Mouse (Mus musculus) forebrain, embryonic 11.5 days (tissue): ENCODE data around the gene Itga7. TPM values are rescaled to one million over a fixed set of nuclear protein-coding genes. Genes with fewer than 3 reads are reported as not detected.

Experiments
- ATAC-seq: fragments of 200-750 bp; cut with Nextera tagmentation; replicated peaks from 2 replicates; pipeline ENCODE4 v1.8.0; 2017; ENCODE audit warnings: moderate TSS enrichment; ENCODE audit not compliant: low FRiP score
- DNase-seq: peaks from one replicate; pipeline ENCODE4 v3.0.0-alpha.2; 2017; ENCODE audit warnings: low spot score
- H3K27ac ChIP-seq: fragments of 300-500 bp; sonication (generic); 2 replicates; pipeline ENCODE4 v1.5.1; 2014; ENCODE audit warnings: low read depth, low read length
- H3K27me3 ChIP-seq: fragments of 300-500 bp; sonication (generic); 2 replicates; pipeline ENCODE4 v1.6.1; 2014; ENCODE audit warnings: mild to moderate bottlenecking, low read length, mixed read lengths; ENCODE audit not compliant: control insufficient read depth, insufficient read depth
- H3K36me3 ChIP-seq: fragments of 300-500 bp; sonication (generic); 2 replicates; pipeline ENCODE4 v1.6.1; 2014; ENCODE audit warnings: mild to moderate bottlenecking, low read length, moderate library complexity, mixed read lengths; ENCODE audit not compliant: control insufficient read depth, insufficient read depth
- H3K4me1 ChIP-seq: fragments of 300-500 bp; sonication (generic); replicated peaks from 2 replicates; pipeline ENCODE4 v1.6.1; 2014; ENCODE audit warnings: low read length, mixed read lengths; ENCODE audit not compliant: control insufficient read depth, insufficient read depth
- H3K4me2 ChIP-seq: fragments of 300-500 bp; sonication (generic); 2 replicates; pipeline ENCODE4 v1.6.1; 2014; ENCODE audit warnings: low read depth, mild to moderate bottlenecking, low read length, moderate library complexity, mixed read lengths; ENCODE audit not compliant: severe bottlenecking
- H3K4me3 ChIP-seq: fragments of 300-500 bp; sonication (generic); 2 replicates; pipeline ENCODE4 v1.5.1; 2014; ENCODE audit warnings: low read depth, low read length
- H3K9ac ChIP-seq: fragments of 300-500 bp; sonication (generic); 2 replicates; pipeline ENCODE4 v1.6.1; 2014; ENCODE audit warnings: low read length
- H3K9me3 ChIP-seq: fragments of 300-500 bp; sonication (generic); 2 replicates; pipeline ENCODE4 v1.6.1; 2016; ENCODE audit warnings: low read length, mixed read lengths; ENCODE audit not compliant: control insufficient read depth
- WGBS: fragments of 180-500 bp; shearing (Covaris S2); extraction: QIAGEN DNeasy Blood & Tissue Kit; methylation state at CpG from one replicate; pipeline ENCODE4 v1.1.7; 2014; 5-methylcytosine and 5-hydroxymethylcytosine counted together
- polyA plus RNA-seq: library from polyadenylated mRNA; unstranded; fragments of >200 nt; fragmentation: Nextera tagmentation; extraction: Ambion mirVana; gene quantifications from 2 replicates; pipeline ENCODE4 v1.2.1, GENCODE M21; 2014

Gene Itga7
- polyA plus RNA-seq: 0.65 and 0.69 TPM in 2 replicates

DNA sequence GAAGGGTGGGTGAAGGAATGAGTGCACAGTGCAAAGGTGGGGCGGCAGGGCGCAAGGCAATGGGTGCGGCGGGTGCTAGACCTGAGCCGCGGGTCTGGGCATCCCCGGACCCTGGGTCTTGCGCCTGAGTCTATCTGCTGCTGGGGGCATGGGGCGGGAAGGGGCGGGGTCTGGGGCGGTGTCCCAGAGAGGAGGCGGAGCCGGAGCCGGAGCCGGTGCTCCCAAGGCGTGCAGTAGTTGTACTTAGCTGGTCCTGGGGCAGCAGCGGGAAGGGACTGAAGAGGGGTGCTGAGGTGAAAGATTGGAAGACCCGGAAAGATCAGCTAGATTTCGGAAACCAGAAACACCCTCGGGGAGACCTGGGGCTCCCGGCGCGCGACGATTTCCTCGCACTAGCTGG, at the start of gene Itga7:
Gene Itga7, plus strand, starts transcription at position 245 of the 400 bp plus-strand sequence.
- ATAC-seq (peak; percentile 89), DNase-seq (peak; percentile 82)
- H3K27me3 ChIP-seq: peaks cover 31% of the 10 kb centered on the region
- no peaks in the 10 kb centered on the region for H3K36me3 ChIP-seq
- WGBS: 0% methylated on average over 26 of the region's 26 CpGs
- H3K4me1 ChIP-seq: no peaks in the 10 kb centered on the region
- H3K27ac ChIP-seq: no peak within 1 kb of the TSS
- H3K4me3 ChIP-seq: peak within 1 kb of the TSS; percentile 40
- H3K4me2 ChIP-seq: peak within 1 kb of the TSS; percentile 83
- peak within 1 kb of the TSS; percentile 48; the same call in 1 of the 2 replicates for H3K9ac ChIP-seq
- H3K9me3 ChIP-seq: no peaks in the 10 kb centered on the region

DNA sequence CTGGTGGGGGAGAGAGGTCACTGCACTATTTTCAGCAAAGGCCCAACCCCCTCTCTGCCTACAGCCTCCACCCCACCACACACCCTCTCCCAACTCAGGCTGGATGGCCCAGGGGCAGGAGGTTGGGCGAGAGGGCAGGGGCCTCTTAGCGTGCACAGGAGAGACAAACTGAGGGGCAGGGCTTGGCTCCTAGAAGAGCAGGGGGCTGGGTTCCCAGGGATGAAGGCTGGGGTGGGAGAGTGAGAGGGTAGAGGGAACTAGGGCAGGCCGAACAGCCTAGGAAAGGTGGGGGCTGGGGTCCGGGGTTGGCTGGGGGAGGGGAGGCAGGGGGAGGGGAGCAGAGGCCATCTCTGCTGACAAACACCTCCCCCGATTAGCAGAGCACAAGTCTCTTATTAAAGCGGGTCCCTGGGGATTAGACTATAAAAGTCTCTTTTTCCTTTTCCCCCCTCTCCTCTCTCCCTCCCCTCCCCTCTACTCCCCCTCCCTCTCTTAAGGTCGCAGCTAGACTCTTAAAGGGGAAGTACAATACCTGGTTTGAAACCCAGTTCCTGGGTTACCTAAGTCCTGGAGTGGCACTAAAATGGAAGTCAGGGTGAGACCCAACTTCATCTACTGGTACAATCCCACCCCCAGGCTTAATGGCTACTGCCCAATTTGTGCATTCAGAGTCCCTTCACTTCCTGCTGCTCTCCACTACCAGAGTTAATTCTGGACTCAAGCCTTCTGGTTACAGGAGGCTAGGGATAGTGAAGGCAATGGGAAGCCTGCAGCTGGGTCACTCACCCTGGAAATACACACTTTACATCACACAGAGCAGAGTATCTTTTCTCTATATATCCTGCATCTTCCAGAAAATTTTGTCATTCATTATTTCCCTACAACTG, 44.4 kb upstream of the Itga7 start:
- WGBS: 0% methylated on average over 7 of the region's 7 CpGs
- H3K4me1 ChIP-seq: peaks cover 15% of the 10 kb centered on the region
- H3K27ac ChIP-seq: peak overlapping the region; percentile 84
- H3K4me2 ChIP-seq: peak overlapping the region; percentile 87
- peak overlapping the region; percentile 60 for H3K9ac ChIP-seq
- H3K4me3 ChIP-seq: peak overlapping the region; percentile 79
- DNase-seq (peak; percentile 85), ATAC-seq (peak; percentile 68)
- no peaks in the 10 kb centered on the region; the same call in 1 of the 2 replicates for H3K36me3 ChIP-seq
- no peaks in the 10 kb centered on the region for H3K9me3 ChIP-seq
- no peaks in the 10 kb centered on the region for H3K27me3 ChIP-seq

DNA sequence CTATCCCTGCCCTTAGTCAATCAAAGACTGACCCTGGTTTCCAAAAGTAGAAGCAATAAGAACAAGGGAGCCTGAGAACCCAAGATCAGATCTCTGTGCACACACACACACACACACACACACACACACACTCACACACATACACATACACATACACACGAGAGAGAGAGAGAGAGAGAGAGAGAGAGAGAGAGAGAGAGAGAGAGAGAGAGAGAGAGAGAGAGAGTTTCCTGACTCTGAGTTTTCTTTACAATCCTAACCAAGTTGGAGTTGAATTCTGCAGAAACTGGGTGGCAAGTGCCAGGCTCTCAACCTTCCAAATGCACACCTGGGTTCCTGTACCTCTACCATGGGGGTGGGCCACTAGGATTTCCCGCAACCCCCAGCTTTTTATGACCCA, 43.8 kb upstream of the Itga7 start:
- no peaks in the 10 kb centered on the region for H3K9me3 ChIP-seq
- peak overlapping the region; percentile 87 for H3K4me2 ChIP-seq
- ATAC-seq: no peak
- peak overlapping the region; percentile 84 for H3K27ac ChIP-seq
- H3K27me3 ChIP-seq: no peaks in the 10 kb centered on the region; the same call in 1 of the 2 replicates
- DNase-seq: no peak
- peaks cover 15% of the 10 kb centered on the region for H3K4me1 ChIP-seq
- peak overlapping the region; percentile 79 for H3K4me3 ChIP-seq
- no peaks in the 10 kb centered on the region; the same call in 1 of the 2 replicates for H3K36me3 ChIP-seq
- WGBS: 4% methylated on average over 2 of the region's 2 CpGs
- peak overlapping the region; percentile 89 for H3K9ac ChIP-seq

DNA sequence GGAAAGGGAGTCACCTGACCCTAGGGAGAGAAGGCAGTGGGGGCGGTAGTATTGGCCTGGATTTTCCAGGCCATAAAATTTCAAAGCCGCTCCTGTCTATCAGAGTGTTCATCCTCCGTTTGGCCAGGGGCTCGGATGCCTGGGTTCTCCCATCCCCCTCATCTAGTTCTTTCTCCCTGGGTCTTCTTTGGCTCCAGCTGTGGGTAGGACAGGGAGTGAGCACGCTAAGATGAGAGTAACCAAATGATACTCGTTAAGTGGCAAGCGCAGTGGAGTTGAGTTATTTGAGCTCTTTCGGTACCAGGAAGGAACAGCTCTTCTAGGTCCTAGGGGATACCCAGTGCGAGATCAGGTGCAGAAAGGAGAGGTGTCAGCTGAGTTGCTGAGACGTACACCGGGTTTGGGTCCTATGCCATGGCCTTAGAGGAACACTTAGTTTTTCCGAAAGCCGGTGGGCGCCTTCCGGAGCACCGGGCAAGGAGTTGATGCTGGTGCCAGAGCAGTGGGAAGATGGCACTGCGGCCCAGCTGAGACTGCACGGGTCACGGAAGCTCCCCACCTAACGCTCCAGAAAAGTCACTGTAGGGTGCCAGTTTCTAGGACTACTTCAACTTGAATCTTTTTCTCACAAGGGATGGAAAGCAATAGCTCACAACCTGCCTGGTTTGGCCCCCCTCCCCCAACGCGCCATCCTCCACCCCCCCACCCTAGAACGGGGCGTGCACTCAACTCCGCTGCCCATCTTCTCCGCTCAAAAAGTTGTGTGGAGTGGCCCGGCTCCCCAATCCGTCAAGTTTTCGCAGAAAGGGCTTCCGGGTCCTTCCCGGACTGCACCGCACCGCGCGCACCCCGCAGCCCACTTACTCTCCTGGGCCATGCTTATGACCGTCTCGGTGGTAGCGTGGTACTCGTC, 43.0 kb upstream of the Itga7 start:
- H3K4me3 ChIP-seq: peak overlapping the region; percentile 79
- H3K9me3 ChIP-seq: no peaks in the 10 kb centered on the region
- peak overlapping the region; percentile 87 for H3K4me2 ChIP-seq
- ATAC-seq: no peak
- H3K27ac ChIP-seq: peak overlapping the region; percentile 84
- no peaks in the 10 kb centered on the region; the same call in 1 of the 2 replicates for H3K36me3 ChIP-seq
- DNase-seq: no peak
- 1% methylated on average over 40 of the region's 40 CpGs for WGBS
- H3K9ac ChIP-seq: peak overlapping the region; percentile 89
- no peaks in the 10 kb centered on the region; the same call in 1 of the 2 replicates for H3K27me3 ChIP-seq
- peaks cover 15% of the 10 kb centered on the region for H3K4me1 ChIP-seq

DNA sequence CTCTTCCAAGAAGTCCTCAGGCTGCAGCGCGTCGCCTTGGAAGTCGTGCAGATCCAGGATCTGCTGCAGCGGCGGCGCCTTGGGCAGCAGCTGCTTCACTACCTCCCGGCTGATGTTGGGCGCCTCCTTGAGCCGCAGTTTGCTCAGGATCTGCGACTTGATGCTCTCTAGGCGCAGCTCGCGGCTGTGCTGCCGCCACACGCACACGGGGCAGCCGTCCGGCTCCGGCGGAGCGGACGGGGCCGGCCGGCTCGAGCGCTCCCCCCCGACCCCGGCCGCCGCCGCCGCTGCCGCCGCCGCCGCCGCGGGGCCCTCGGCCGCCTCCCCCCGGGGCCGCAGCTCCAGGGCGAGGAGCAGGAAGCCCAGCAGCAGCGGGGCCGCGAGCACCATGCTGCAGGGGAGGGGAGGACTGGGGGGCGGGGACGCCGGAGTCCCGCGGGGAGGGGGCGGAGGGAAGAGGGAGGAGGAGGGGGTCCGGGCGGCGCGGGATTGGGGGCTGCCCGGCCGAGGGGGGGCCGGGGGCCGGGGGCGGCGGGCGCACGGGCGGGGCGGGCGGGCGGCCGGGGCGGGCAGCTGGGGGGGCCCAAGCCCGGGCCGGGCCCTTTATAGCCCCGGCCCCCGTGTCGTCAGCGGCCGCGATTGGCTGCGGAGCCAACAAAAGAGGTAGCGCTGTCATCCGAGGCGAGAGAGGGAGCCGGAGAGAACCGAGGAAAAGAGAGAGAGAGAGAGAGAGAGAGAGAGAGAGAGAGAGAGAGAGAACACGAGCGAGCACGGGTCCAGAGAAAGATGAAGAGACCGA, 42.1 kb upstream of the Itga7 start, which contains the start of gene Gdf11:
Gene Gdf11, minus strand, starts transcription at position 423 of the 799 bp plus-strand sequence.
- peak; percentile 84 for ATAC-seq
- H3K27me3 ChIP-seq: peaks cover 5% of the 10 kb centered on the region
- peak within 1 kb of the TSS; percentile 87 for H3K4me2 ChIP-seq
- H3K9me3 ChIP-seq: no peaks in the 10 kb centered on the region
- H3K27ac ChIP-seq: peak within 1 kb of the TSS; percentile 84
- peak within 1 kb of the TSS; percentile 89 for H3K9ac ChIP-seq
- H3K4me3 ChIP-seq: peak within 1 kb of the TSS; percentile 79
- peak; percentile 92 for DNase-seq
- peaks cover 15% of the 10 kb centered on the region for H3K4me1 ChIP-seq
- WGBS: under 1% methylated on average over 64 of the region's 89 CpGs
- no peaks in the 10 kb centered on the region for H3K36me3 ChIP-seq

DNA sequence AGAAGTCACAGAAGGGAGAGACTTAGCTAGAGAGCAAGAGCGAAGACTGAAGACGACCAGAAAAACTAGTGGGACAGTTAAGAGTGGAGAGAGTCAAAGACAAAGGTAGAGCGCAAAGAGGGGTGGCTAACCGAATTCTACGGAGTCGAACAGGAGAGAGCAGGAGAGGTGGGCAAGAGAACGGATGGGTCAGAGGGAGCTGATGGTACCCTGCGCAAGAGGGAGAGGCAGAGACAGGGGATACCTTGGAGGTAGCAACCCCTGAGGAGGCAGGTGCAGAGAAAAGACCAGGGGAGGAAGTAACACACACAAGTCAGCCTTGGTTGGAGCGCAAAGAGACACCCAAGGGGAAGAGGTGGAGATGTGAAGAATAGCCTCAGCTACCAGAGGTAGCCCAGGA, 41.4 kb upstream of the Itga7 start:
- H3K4me3 ChIP-seq: peak overlapping the region; percentile 79
- H3K27me3 ChIP-seq: peaks cover 7% of the 10 kb centered on the region
- WGBS: under 1% methylated on average over 9 of the region's 9 CpGs
- H3K4me1 ChIP-seq: peaks cover 15% of the 10 kb centered on the region
- peak overlapping the region; percentile 84 for H3K27ac ChIP-seq
- DNase-seq: peak; percentile 57
- peak; percentile 6; the same call in 1 of the 2 replicates for ATAC-seq
- H3K9me3 ChIP-seq: no peaks in the 10 kb centered on the region
- H3K4me2 ChIP-seq: peak overlapping the region; percentile 87
- H3K36me3 ChIP-seq: no peaks in the 10 kb centered on the region
- H3K9ac ChIP-seq: peak overlapping the region; percentile 89

DNA sequence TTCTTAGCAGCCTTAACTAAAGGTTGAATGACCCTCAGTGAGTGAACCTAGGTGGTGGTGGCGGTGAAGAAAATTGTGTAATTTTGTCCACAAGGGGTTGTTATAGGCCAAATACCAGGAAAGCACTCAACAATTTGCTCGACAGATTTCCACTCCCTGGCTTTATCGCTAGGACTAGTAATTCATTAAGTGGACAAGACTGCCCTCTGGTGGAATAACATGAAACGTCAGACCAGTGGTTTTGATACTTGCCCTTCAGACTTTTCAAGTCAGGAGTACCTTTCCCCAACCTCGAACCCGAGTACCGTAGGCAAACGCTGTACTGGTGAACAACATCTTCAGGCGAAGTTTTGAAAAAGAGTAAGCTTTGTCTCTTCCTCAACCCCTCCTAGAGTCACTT, 38.2 kb upstream of the Itga7 start:
- ATAC-seq (no peak), DNase-seq (peak; percentile 82)
- no peaks in the 10 kb centered on the region for H3K36me3 ChIP-seq
- H3K4me1 ChIP-seq: peaks cover 5% of the 10 kb centered on the region; the same call in 1 of the 2 replicates
- H3K27ac ChIP-seq: no peak overlapping the region
- no peak overlapping the region for H3K4me2 ChIP-seq
- under 1% methylated on average over 9 of the region's 9 CpGs for WGBS
- H3K9me3 ChIP-seq: no peaks in the 10 kb centered on the region
- H3K9ac ChIP-seq: no peak overlapping the region
- H3K27me3 ChIP-seq: peaks cover 7% of the 10 kb centered on the region
- H3K4me3 ChIP-seq: no peak overlapping the region
